Mouse (Mus musculus) splenic B cell, adult 2 months (primary cell): ENCODE data around the gene Unc50.
A peak's percentile ranks its signal among the peaks of the same experiment; 100 is the strongest.

Experiments used
- DNase-seq: peaks from one replicate; pipeline ENCODE4 v3.0.0-alpha.2; 2011; ENCODE audit warnings: low read depth, low spot score
- H3K27me3 ChIP-seq: 2 replicates; pipeline ENCODE4 v1.6.1; 2012; ENCODE audit warnings: mild to moderate bottlenecking, low read length, moderate library complexity, mixed read lengths; ENCODE audit not compliant: control insufficient read depth, poor library complexity, insufficient read depth, severe bottlenecking
- H3K36me3 ChIP-seq: 2 replicates; pipeline ENCODE4 v1.6.1; 2012; ENCODE audit warnings: mild to moderate bottlenecking, low read length, moderate library complexity, mixed read lengths; ENCODE audit not compliant: control insufficient read depth, poor library complexity, insufficient read depth, severe bottlenecking

The Unc50 gene

GRCm38 (mm10) chr1:37419420-37419819 is 10.5 kb upstream of the Unc50 start:
- H3K27me3 ChIP-seq = no peaks in the 10 kb centered on the region
- peak; percentile 85 for DNase-seq

GRCm38 (mm10) chr1:37427144-37427875 is 2.6 kb upstream of the Unc50 start:
- H3K27me3 ChIP-seq = no peaks in the 10 kb centered on the region
- H3K36me3 ChIP-seq = no peaks in the 10 kb centered on the region; the same call in 1 of the 2 replicates
- DNase-seq = peak; percentile 25

More at GRCm38 (mm10) chr1:37419420-37419819, 10.5 kb upstream of the Unc50 start:
- H3K36me3 ChIP-seq = no peaks in the 10 kb centered on the region; the same call in 1 of the 2 replicates

GRCm38 (mm10) chr1:37428911-37429310 is 1.0 kb upstream of the Unc50 start:
- Histone ChIP-seq H3K27me3 (no peaks in the 10 kb centered on the region), H3K36me3 (peaks cover 7% of the 10 kb centered on the region)
- DNase-seq = no peak

- no peak for DNase-seq
- Histone ChIP-seq H3K36me3 (peaks cover 9% of the 10 kb centered on the region), H3K27me3 (no peaks in the 10 kb centered on the region)
Measured at GRCm38 (mm10) chr1:37430297-37430840, 430 bp downstream of the Unc50 start.

- H3K27me3 ChIP-seq = no peaks in the 10 kb centered on the region
- no peak for DNase-seq
- peaks cover 34% of the 10 kb centered on the region for H3K36me3 ChIP-seq
Measured at GRCm38 (mm10) chr1:37436419-37436818, 6.5 kb downstream of the Unc50 start.

GRCm38 (mm10) chr1:37442848-37443835 is 13.2 kb downstream of the Unc50 start:
- no peak for DNase-seq
- peaks cover 27% of the 10 kb centered on the region for H3K36me3 ChIP-seq
- no peaks in the 10 kb centered on the region for H3K27me3 ChIP-seq

- no peaks in the 10 kb centered on the region for H3K27me3 ChIP-seq
- peaks cover 20% of the 10 kb centered on the region for H3K36me3 ChIP-seq
- DNase-seq = peak; percentile 79
Measured at GRCm38 (mm10) chr1:37448361-37449095, 18.6 kb downstream of the Unc50 start.

- no peak for DNase-seq
- H3K27me3 ChIP-seq = no peaks in the 10 kb centered on the region
- H3K36me3 ChIP-seq = peaks cover 15% of the 10 kb centered on the region
Measured at GRCm38 (mm10) chr1:37451270-37451669, 21.3 kb downstream of the Unc50 start.

- peaks cover 12% of the 10 kb centered on the region for H3K36me3 ChIP-seq
- H3K27me3 ChIP-seq = no peaks in the 10 kb centered on the region
- DNase-seq = no peak
Measured at GRCm38 (mm10) chr1:37457546-37457945, 27.6 kb downstream of the Unc50 start.

- Histone ChIP-seq H3K27me3 (no peaks in the 10 kb centered on the region; the same call in 1 of the 2 replicates), H3K36me3 (peaks cover 11% of the 10 kb centered on the region; the same call in 1 of the 2 replicates)
- no peak for DNase-seq
Measured at GRCm38 (mm10) chr1:37464878-37465452, 35.0 kb downstream of the Unc50 start.

- peak; percentile 62 for DNase-seq
Measured at GRCm38 (mm10) chr1:37466322-37466995, 36.5 kb downstream of the Unc50 start.

GRCm38 (mm10) chr1:37467806-37468205 is 37.9 kb downstream of the Unc50 start:
- DNase-seq = peak; percentile 55
- Histone ChIP-seq H3K27me3 (no peaks in the 10 kb centered on the region; the same call in 1 of the 2 replicates), H3K36me3 (peaks cover 4% of the 10 kb centered on the region; the same call in 1 of the 2 replicates)

More at GRCm38 (mm10) chr1:37466322-37466995, 36.5 kb downstream of the Unc50 start:
- H3K36me3 ChIP-seq = peaks cover 6% of the 10 kb centered on the region; the same call in 1 of the 2 replicates
- no peaks in the 10 kb centered on the region; the same call in 1 of the 2 replicates for H3K27me3 ChIP-seq

GRCm38 (mm10) chr1:37469007-37469406 is 39.1 kb downstream of the Unc50 start:
- peaks cover 4% of the 10 kb centered on the region; the same call in 1 of the 2 replicates for H3K36me3 ChIP-seq
- no peaks in the 10 kb centered on the region; the same call in 1 of the 2 replicates for H3K27me3 ChIP-seq
- DNase-seq = no peak
